Mouse (Mus musculus) left cerebral cortex, adult 8-10 months (tissue): ENCODE results near the gene Cpa3. TPM values are rescaled to one million over a fixed set of nuclear protein-coding genes. Genes with fewer than 3 reads are reported as not detected.

ENCODE experiments used
- microRNA-seq, 2 experiments: library from miRNA; unstranded; fragments of <30 nt; microRNA quantifications; one replicate each; pipeline ENCODE4 v1.2.0; 2022
- total RNA-seq, 4 experiments: library from RNA; stranded (reverse); gene quantifications; 2 replicates each; pipeline ENCODE4 v1.2.4; 2022

Cpa3 gene
- total RNA-seq, 4 experiments from 2014 or later: 0.34 TPM; not detected in 3

Small RNAs within 50 kb of the gene (microRNA-seq; reads per million reads assigned to microRNA genes)
- 0 reads per million in 2 experiments for gene Mir7007

Other genes with a start within 250 kb of the Cpa3 start
- 10 to 100 TPM; 15.2 to 16.7 (median 15.8) TPM for gene Hps3, start 206.9 kb downstream of the Cpa3 start, total RNA-seq
- 10 to 100 TPM; 17.6 to 20.8 (median 20.1) TPM for gene Hltf, start 184.4 kb downstream of the Cpa3 start, total RNA-seq
- 10 to 100 TPM; 27.2 to 35.0 (median 30.3) TPM for gene Gyg, start 86.9 kb downstream of the Cpa3 start, total RNA-seq
- under 1 TPM in 2 of 4 experiments, not detected in 2; 0.13 to 0.14 TPM for gene Cpb1, start 33.6 kb upstream of the Cpa3 start, total RNA-seq
- gene Agtr1b, start 125.0 kb upstream of the Cpa3 start, total RNA-seq: under 1 TPM in 3 of 4 experiments, not detected in 1; 0.21 to 0.39 (median 0.36) TPM